Mouse (Mus musculus): Measurements from ENCODE around the gene Art1.
A peak's percentile ranks its signal among the peaks of the same experiment; 100 is the strongest.

The Art1 gene

GRCm38 (mm10) chr7:102101487-102101886 lies at the start of gene Art1:
Gene Art1, plus strand, starts transcription at chr7:102101743.
- DNase-seq (ENCODE audit: low spot score in 2 of 2): no peak

- DNase-seq (ENCODE audit: low spot score in 2 of 2): no peak
These were observed 40.2 kb upstream of the Art1 start for GRCm38 (mm10) chr7:102061353-102061752.

- no peak for DNase-seq (ENCODE audit: low spot score in 2 of 2)
These were observed 39.3 kb upstream of the Art1 start for GRCm38 (mm10) chr7:102062203-102062602.

- no peak for DNase-seq (ENCODE audit: low spot score in 2 of 2)
These were observed 37.7 kb upstream of the Art1 start for GRCm38 (mm10) chr7:102063891-102064290.

GRCm38 (mm10) chr7:102064655-102065045 lies 36.9 kb upstream of the Art1 start:
- peak in 1 of 2 experiments; percentile 36 for DNase-seq (ENCODE audit: low spot score in 2 of 2)

- DNase-seq (ENCODE audit: low spot score in 2 of 2): peak; percentile 96
These were observed 36.3 kb upstream of the Art1 start, which contains the start of the genes Rnf121, Xndc1 and Xntrpc for GRCm38 (mm10) chr7:102065046-102065891. Gene Rnf121, minus strand, starts transcription at chr7:102065469. Gene Xndc1, plus strand, starts transcription at chr7:102065511. Gene Xntrpc, plus strand, starts transcription at chr7:102065713.

- DNase-seq (ENCODE audit: low spot score in 2 of 2): no peak
These were observed 35.2 kb upstream of the Art1 start for GRCm38 (mm10) chr7:102066363-102066762.

- no peak for DNase-seq (ENCODE audit: low spot score in 2 of 2)
These were observed 24.7 kb upstream of the Art1 start for GRCm38 (mm10) chr7:102076714-102077296.

GRCm38 (mm10) chr7:102078517-102078916 lies 23.0 kb upstream of the Art1 start:
- DNase-seq (ENCODE audit: low spot score in 2 of 2): peak in 1 of 2 experiments; percentile 55

- no peak for DNase-seq (ENCODE audit: low spot score in 2 of 2)
These were observed 21.2 kb upstream of the Art1 start for GRCm38 (mm10) chr7:102080311-102080710.

GRCm38 (mm10) chr7:102081784-102082183 lies 19.8 kb upstream of the Art1 start:
- no peak for DNase-seq (ENCODE audit: low spot score in 2 of 2)

- no peak for DNase-seq (ENCODE audit: low spot score in 2 of 2)
These were observed 18.7 kb upstream of the Art1 start, which contains the start of gene Trpc2 for GRCm38 (mm10) chr7:102082816-102083215. Gene Trpc2, plus strand, starts transcription at chr7:102083116.

- no peak for DNase-seq (ENCODE audit: low spot score in 2 of 2)
These were observed 17.4 kb upstream of the Art1 start for GRCm38 (mm10) chr7:102084041-102084696.

GRCm38 (mm10) chr7:102087336-102087735 lies 14.2 kb upstream of the Art1 start:
- no peak for DNase-seq (ENCODE audit: low spot score in 2 of 2)

- no peak for DNase-seq (ENCODE audit: low spot score in 2 of 2)
These were observed 1.5 kb upstream of the Art1 start for GRCm38 (mm10) chr7:102099760-102100661.

- no peak for DNase-seq (ENCODE audit: low spot score in 2 of 2)
These were observed 675 bp upstream of the Art1 start for GRCm38 (mm10) chr7:102100868-102101267.

- no peak for DNase-seq (ENCODE audit: low spot score in 2 of 2)
These were observed 698 bp downstream of the Art1 start for GRCm38 (mm10) chr7:102102241-102102640.

- no peak for DNase-seq (ENCODE audit: low spot score in 2 of 2)
These were observed 1.2 kb downstream of the Art1 start for GRCm38 (mm10) chr7:102102696-102103095.

GRCm38 (mm10) chr7:102103555-102103954 lies 2.0 kb downstream of the Art1 start:
- no peak for DNase-seq (ENCODE audit: low spot score in 2 of 2)

GRCm38 (mm10) chr7:102104126-102104525 lies 2.6 kb downstream of the Art1 start:
- DNase-seq (ENCODE audit: low spot score in 2 of 2): no peak

GRCm38 (mm10) chr7:102106700-102107141 lies 5.2 kb downstream of the Art1 start:
- DNase-seq (ENCODE audit: low spot score in 2 of 2): no peak

Measured in right cerebral cortex, postnatal 10 days (tissue).